9 mouse cellular contexts compared by ENCODE assay signal in the genomic region with DNA sequence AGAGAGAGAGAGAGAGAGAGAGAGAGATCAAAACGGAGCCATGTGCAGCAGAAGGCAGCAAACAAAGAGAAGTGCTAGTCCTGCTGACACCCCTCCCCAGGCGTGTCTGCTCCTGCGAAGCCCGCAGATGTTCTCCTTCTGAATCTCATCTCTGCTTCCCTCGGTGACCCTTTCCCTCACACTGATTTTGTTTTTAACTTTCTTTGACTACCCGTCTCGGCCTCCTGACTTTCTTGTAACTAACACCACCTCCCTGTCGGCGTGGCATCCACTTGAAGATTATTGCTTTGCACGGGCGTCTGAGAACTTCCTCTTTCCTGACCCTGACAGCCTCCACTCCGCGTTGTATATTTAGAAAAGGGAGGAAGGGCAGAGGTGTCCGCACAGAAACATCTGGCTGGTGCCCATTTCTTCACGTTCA.
DNase-seq lines count a peak whose midpoint lies in the region; ATAC-seq and TF ChIP-seq lines count a peak whose summit lies in the region.
"Had no signal": no experiment of that assay in that cellular context is flagged by ENCODE, and none has a peak within 500 bp of the region (broad histone marks: within the 10 kb centered on the region; RNA-seq: fewer than 3 reads in every experiment).

No protein-coding gene starts in this region.

- no peak for ATAC-seq in limb, embryonic 11.5 days (ENCODE audit: insufficient number of reproducible peaks, low FRiP score, low TSS enrichment, low read depth)
- no peak for ATAC-seq in cerebellum, adult (ENCODE audit: insufficient number of reproducible peaks, low FRiP score, low TSS enrichment)
- ATAC-seq in inflammation-experienced regulatory T-cells, adult 6 months: no peak

- no peaks in the 10 kb centered on the region for H3K36me3 ChIP-seq in heart, embryonic 10.5 days
- no peaks in the 10 kb centered on the region for H3K36me3 ChIP-seq in limb, embryonic 11.5 days (ENCODE audit: control insufficient read depth, insufficient read depth, low read length)
- H3K36me3 ChIP-seq: hindbrain, embryonic 15.5 days had no signal

- no peaks in the 10 kb centered on the region for H3K4me1 ChIP-seq in lung, adult 2 months (ENCODE audit: control insufficient read depth, insufficient read depth, low read length)
- H3K4me1 ChIP-seq in heart, embryonic 10.5 days: peaks cover 11% of the 10 kb centered on the region; the same call in 1 of the 2 replicates
- peaks cover 9% of the 10 kb centered on the region; the same call in 1 of the 2 replicates for H3K4me1 ChIP-seq in limb, embryonic 11.5 days (ENCODE audit: control insufficient read depth, insufficient read depth, low read length)
- H3K4me1 ChIP-seq: hindbrain, embryonic 15.5 days had no signal

- 9% methylated on average over 15 of the region's 15 CpGs for WGBS in lung, adult 2 months
- 18% methylated on average over 15 of the region's 15 CpGs for WGBS in heart, embryonic 10.5 days
- 16% methylated on average over 15 of the region's 15 CpGs for WGBS in limb, embryonic 11.5 days

- peak overlapping the region; percentile 7; the same call in 1 of the 2 replicates for H3K4me2 ChIP-seq in limb, embryonic 11.5 days (ENCODE audit: low read depth, severe bottlenecking)
- H3K4me2 ChIP-seq: hindbrain, embryonic 15.5 days had no signal

- H3K9me3 ChIP-seq in heart, embryonic 10.5 days: no peaks in the 10 kb centered on the region
- H3K9me3 ChIP-seq in limb, embryonic 11.5 days (ENCODE audit: control insufficient read depth, low read length): no peaks in the 10 kb centered on the region
- H3K9me3 ChIP-seq: hindbrain, embryonic 15.5 days had no signal

- DNase-seq in lung, adult 2 months: peak; percentile 9
- no peak for DNase-seq in lung, postnatal 25 days (ENCODE audit: low spot score)
- DNase-seq in heart, embryonic 10.5 days (ENCODE audit: low spot score): no peak
- peak; percentile 64 for DNase-seq in limb, embryonic 11.5 days (ENCODE audit: low spot score)
- DNase-seq in neural tube, embryonic 10.5 days (ENCODE audit: extremely low spot score, low spot score): peak; percentile 35
- no peak for DNase-seq in MN1 (ENCODE audit: low spot score)

- no peak for TF ChIP-seq CTCF in lung, adult 2 months (IDR thresholded peaks at IDR 0.05; ENCODE audit: insufficient read depth, low read length)

- H3K27me3 ChIP-seq in heart, embryonic 10.5 days (ENCODE audit: insufficient read depth, poor library complexity, severe bottlenecking): 0 out of 2 replicates have a peak, but pooled peaks cover 5% of the 10 kb centered on the region
- no peaks in the 10 kb centered on the region for H3K27me3 ChIP-seq in limb, embryonic 11.5 days (ENCODE audit: control insufficient read depth, insufficient read depth, low read length)
- H3K27me3 ChIP-seq: hindbrain, embryonic 15.5 days had no signal

- peak overlapping the region; percentile 65 for H3K27ac ChIP-seq in heart, embryonic 10.5 days
- peak overlapping the region; percentile 32; the same call in 1 of the 2 replicates for H3K27ac ChIP-seq in limb, embryonic 11.5 days (replicated peaks; ENCODE audit: low read depth, low read length)
- H3K27ac ChIP-seq: hindbrain, embryonic 15.5 days had no signal

- H3K9ac ChIP-seq in limb, embryonic 11.5 days (ENCODE audit: low read length): 0 out of 2 replicates have a peak overlapping the region, but pooled peaks have one; percentile 23
- H3K9ac ChIP-seq: hindbrain, embryonic 15.5 days had no signal

- TF ChIP-seq POLR2A in lung, adult 2 months (IDR thresholded peaks at IDR 0.05; ENCODE audit: borderline replicate concordance, extremely low read depth, low read depth, low read length): no peak

- no peak overlapping the region for H3K4me3 ChIP-seq in lung, adult 2 months (replicated peaks; ENCODE audit: extremely low read depth, low read depth, low read length)
- peak overlapping the region; percentile 35; the same call in 1 of the 2 replicates for H3K4me3 ChIP-seq in heart, embryonic 10.5 days
- no peak overlapping the region for H3K4me3 ChIP-seq in limb, embryonic 11.5 days (ENCODE audit: low read depth, low read length)
- H3K4me3 ChIP-seq: hindbrain, embryonic 15.5 days had no signal

Comparison
In these comparisons a context has a peak if more than half of its experiments do, and no peak if none do; other contexts are left out.
1. DNase-seq: peak in lung, adult 2 months (single experiment), limb, embryonic 11.5 days (single experiment) and neural tube, embryonic 10.5 days (single experiment); none in lung, postnatal 25 days (single experiment), heart, embryonic 10.5 days (single experiment) and MN1 (single experiment).